Mouse (Mus musculus) mouse embryonic stem cell (cell line): ENCODE results near the gene Prkaca.

Source experiments
- in situ Hi-C, 2 experiments: fragments of 300-500 bp; cut with MboI; formaldehyde crosslinking; loops; 1 replicate in 1 of 2; 3 replicates in 1 of 2; pipeline ENCODE4 v1.14.3; 2019 to 2020; ENCODE audit warnings: low sequenced_read_pairs in 2 of 2, low pct_unique_long_range_greater_than_20kb in 1 of 2, mixed read lengths in 1 of 2; ENCODE audit not compliant: unreplicated experiment in 1 of 2

Gene Prkaca

DNA sequence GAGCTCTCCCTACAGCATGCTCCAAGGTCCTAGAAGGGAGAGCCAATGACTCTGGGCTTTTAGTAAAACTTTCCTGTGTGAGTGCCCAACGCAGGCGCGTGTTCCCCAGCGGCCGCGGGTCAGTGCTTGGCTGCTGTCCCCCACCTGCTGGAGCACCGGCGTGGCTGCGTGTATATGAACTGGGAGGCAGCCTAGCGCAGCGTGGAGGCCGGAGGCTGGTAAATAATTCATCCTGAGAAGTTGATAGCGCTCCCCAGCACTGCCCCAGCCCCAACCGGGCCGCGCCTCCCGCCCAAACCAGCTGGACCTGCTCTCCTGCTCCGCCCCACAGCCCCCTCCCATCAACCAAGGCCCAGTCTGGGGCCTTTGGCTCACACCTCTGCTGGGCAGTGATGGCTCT, 48.3 kb downstream of the Prkaca start, which contains the start of gene Palm3:
Gene Palm3, plus strand, starts transcription at position 376 of the 400 bp plus-strand sequence.
- in situ Hi-C loops = no loop called here

DNA sequence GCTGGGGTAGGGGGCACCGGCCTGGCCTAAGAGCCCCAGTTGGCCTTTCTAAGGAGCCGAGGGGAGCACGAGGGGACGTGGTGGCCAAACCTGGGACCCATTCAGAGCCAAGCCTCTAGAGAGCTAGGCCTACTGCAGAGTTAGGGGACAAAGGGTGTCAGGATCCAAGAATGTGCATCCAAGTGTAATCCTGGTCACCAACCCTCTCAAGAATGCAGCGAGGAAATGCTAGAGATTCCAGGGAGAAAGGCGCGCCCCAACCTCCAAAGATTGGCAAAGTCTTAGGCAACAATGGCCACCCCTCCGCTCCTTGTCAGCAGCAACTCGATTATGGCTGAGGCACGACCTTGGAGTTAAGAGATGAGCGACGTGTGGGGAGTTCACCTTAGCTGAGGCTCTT, 48.8 kb downstream of the Prkaca start:
- in situ Hi-C loops = no loop called here

DNA sequence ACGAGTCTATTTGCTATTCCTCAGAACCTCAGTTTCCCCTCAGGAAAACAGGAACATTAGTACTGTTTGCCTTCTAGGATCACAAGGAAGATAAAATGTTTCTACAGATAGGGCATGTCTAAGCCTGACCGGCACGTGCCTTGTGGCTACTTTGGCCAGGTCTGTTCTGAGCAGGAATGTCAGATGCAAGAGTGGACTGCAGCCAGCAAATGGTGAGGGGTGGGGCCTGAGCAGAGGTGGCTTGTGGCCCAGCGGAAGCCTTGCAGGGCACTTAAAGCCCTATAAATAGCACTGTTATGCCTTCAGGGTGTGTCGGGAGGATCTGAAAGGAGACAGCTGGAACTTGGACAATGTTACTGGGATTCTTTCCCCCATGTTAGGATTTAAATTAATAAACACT, 50.3 kb downstream of the Prkaca start:
- in situ Hi-C loops = no loop called here

DNA sequence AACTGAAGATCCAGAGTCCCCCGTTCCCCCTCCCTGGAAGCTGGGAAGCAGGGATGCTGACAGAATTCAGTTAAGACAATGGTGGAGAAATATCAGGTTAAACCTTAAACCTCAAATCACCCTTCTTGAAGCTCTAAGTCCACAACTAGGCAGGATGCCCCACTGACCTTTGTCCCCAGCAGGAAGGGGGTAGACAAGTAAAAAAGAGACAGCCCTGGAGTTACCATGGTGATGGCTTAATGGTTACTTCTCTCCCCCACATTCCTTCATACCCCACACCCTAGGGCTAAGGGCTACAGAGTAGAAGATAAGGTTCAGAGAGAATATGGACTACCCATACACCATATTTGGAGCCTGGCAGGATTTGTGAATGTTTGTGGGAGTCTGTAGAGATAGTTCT, 50.8 kb downstream of the Prkaca start:
- in situ Hi-C loops = no loop called here

DNA sequence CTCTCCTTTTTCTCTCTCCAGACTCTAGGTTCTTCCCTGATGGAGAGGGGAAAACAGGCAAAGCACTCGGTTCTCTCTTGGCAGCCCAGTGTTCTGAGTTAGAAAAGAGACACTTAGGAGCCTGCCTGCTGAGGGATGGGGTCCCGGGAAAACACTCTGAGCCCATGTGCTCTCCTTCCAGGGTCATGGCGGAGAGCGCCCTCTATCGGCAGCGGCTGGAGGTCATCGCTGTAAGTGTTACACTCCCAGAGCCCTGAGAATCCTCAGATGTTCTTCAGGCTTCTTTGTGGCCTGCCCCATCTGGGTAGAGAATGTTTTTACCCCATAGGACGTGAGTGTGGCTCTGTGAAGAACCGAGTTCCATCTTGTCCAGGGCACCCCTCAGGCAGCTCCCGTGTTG, 51.4 kb downstream of the Prkaca start:
- in situ Hi-C loops = no loop called here

DNA sequence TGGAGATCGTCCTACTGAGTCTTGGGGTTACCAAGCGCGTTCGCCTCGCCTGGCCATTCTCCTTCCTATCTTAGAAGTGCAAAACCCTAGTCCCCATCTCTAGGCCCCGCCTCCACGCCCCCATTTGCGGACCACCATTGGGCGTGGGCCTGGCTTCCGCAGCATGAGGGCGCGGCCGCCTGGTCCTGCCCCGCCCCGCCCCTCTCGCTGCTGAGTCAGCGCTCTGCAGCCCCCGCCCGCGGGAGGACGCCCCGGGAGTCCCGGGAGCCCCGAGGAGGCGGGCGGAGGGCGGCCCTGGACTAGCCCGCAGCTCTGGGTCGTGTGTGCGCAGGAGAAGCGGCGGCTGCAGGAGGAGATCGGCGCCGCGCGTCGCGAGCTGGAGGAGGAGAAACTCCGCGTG, 53.1 kb downstream of the Prkaca start:
- in situ Hi-C loops = no loop called here

DNA sequence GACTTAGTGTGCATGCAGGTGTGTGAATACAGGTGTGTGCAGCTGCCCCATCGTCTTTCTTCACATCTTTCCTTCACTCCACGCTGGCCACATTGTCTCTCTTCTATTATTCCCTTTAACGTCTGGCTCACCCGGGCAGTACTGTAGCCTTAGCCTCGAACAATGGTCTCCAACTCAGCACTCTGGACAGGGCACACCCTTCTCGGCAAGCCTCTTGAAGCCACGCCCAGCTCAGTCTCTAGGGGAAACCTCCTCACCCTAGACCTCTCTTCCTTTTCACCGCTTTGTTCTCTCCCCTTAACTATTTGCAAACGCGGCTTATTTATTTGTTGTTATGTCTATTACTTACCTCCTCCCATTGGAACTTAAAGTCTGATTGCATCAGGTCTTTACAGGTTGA, 54.7 kb downstream of the Prkaca start:
- in situ Hi-C loops = no loop called here

DNA sequence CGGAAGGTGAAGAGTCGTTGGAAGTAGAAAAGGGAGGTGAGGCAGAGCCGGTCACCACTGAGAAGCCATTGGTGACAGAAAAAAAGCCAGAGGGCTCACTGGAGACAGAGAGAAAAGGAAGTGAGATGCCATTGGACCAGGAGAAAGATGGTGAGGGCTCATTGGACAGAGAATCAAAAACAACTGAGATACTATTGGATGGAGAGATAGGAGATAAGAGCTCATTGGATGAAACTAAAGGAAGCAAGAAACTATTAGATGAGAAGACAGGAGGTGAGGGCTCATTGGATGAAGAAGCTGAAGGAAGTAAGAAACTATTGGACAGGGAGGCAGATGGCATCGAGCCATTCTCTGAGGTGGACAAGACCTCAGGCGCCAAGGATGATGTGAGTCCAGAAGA, 56.5 kb downstream of the Prkaca start:
- in situ Hi-C loops = no loop called here

DNA sequence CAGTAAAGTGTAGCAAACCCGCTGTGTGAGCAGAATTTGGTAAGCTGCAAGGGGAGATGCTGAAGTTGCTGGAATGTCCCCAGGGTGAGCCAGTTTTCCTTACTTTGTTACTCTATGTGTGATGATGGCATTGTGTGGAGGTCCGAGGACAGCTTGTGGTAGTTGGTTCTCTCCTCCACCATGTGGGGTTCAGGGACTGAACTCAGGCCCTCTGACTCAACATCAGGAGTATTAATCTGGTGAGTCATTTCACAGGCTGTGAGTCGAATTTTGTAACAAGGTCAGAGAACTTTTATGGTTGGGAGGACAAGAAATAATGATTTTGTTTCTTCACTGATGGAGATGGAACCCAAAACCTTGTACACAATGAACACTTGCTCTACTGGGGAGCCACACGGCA, 60.0 kb downstream of the Prkaca start:
- in situ Hi-C loops = no loop called here

DNA sequence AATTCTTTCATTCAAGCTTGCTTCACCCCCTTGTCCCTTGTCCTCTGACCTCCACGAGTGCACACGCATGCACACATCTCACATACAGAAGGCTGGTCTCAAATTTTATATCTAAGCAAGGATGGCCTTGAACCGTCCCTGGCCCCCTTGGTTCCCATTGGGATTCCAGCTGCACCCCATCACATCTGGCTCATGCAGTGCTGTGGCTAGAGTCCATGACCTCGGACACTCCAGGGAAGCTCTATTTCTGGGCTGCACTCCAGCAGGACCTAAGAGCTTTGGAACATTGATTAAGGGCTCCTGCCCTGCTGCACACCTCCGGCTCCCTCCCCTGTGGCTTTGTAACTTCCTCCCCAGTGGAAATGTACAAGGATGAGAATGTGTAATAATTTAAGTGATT, 65.2 kb downstream of the Prkaca start:
- in situ Hi-C loops = no loop called here

DNA sequence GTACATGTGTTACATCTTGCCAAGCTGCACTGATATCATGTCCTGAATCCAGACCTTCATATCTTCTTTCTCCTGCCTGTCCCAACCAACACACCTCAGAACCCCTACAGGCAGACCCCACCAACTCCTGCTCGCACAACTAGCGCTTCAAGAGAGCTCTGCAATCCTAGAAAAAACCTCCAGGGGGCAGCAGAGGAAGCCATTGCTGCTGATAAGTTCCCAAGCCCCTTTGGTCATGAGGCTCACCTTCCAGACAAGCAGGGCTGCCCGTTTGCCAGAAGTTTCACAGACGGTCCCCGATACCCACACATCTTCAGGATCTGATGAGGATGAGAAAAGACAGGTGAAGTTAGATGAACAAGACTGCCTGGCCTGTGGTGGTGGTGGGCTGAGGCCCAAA, 66.3 kb downstream of the Prkaca start:
- in situ Hi-C loops = no loop called here

DNA sequence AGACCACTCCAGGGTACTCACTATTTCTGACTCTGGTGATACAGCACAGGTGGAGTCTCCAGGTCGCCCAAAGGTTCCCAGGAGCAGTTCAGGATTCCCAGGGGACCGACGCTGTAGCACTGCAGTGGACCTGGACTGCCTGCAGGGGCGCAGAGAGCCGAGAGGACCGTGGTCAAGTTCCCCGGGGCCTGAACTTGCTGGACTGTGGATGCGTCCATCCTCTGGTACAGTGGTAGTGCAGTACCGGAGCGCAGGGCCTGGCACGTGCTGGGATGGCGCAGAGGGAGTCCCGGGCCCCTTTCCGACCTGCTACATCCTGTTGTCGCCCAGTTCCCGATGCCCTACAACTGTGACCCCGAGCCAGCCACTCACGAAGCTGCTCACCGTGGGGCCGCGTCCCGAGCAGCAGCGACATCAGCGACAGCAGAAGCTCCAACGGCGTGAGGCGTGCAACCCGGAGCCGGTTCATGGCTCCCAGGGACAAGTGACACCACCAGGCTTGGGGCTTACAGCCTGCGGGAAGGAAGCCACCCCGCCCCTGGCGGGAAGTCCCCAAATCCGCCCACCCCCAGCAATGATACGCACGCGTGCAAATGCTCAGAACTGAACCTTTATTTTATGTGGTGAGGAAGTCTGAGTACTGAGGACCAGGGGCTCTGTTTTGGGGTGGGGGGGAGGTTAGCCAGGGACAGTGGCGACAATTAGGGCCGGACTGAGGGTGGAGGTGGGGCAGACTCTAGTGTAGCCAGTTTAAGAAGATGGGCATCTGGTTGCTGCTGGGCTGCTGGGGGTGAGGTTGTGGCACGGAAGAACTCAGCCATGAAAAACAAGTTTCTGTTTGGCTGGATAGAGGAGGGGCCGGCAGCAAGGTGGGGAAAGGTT, 69.5 kb downstream of the Prkaca start, which contains the start of gene Il27ra:
Gene Il27ra, minus strand, starts transcription at position 524 of the 882 bp plus-strand sequence.
- in situ Hi-C loops = no loop called here

DNA sequence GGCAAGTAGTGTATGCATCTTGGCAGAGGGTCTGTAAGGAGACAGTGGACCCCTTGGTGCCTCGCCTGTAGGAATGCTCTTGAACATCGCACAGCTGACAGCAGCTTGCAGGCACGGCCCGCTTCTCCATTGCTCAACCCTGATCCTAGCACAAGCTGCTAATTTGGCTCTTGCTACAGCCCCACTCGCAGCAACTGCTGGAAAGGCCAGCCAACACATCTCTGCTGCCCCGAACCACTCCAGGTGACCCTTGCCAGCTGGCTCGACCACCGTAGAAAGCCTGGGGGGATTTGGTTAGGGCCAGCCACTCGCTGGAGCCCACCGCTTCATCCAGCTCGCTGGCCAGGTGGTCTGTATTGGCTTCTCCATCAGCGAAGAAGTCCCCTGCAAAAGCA, 70.2 kb downstream of the Prkaca start:
- in situ Hi-C loops = no loop called here

DNA sequence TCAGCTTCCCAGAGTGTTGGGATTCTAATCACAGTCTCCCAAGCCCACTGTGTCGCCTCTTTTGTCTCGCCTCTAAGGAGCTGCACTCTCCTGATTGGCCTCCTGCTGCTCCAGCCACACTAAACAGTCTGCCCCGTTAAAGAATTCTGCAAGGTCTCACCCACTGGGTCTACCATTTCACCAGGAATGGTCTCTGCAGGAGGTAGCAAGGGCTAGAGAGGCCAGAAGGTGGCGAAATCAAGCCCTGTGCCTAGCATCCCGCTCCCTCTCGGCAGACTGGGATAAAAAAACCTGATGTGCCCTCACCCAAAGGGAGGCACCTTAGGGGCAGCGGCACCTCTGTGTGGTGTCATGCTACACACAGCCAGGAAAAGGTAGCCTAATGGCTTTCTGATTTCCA, 71.3 kb downstream of the Prkaca start:
- in situ Hi-C loops = no loop called here

DNA sequence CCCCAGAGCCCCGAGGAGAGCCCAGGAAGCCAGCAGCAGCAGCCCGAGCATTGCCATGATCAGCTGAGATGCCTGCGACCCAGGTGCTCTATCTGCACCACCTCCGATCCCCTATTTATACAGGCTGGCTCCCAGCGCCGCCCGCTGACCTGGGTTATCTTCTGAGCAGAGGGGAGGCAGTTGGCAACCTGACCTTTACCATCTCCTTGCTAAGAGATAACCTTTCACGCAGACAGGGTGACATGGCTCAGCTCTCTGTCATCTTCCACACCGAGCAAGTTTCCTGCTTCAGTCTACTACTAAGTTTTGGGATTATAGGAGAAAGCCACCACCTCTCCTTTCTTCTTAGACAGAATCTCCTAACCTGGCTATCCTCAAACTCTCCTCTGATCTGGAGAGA, 72.1 kb downstream of the Prkaca start, which contains the start of gene Rln3:
Gene Rln3, minus strand, starts transcription at position 101 of the 400 bp plus-strand sequence.
- in situ Hi-C loops = no loop called here
